Mouse (Mus musculus) heart, embryonic 12.5 days (tissue): ENCODE measurements around the gene D630003M21Rik. TPM values are rescaled to one million over a fixed set of nuclear protein-coding genes. Genes with fewer than 3 reads are reported as not detected.

Experiments
- ATAC-seq: fragments of 200-750 bp; cut with Nextera tagmentation; 2 replicates; pipeline ENCODE4 v1.8.0; 2017; ENCODE audit warnings: moderate TSS enrichment, moderate library complexity; ENCODE audit not compliant: insufficient number of reproducible peaks, low FRiP score
- H3K27ac ChIP-seq: fragments of 300-500 bp; sonication (generic); 2 replicates; pipeline ENCODE4 v1.5.1; 2016; ENCODE audit warnings: mild to moderate bottlenecking, moderate library complexity; ENCODE audit not compliant: poor library complexity, severe bottlenecking
- H3K27me3 ChIP-seq: fragments of 300-500 bp; sonication (generic); replicated peaks from 2 replicates; pipeline ENCODE4 v1.6.1; 2016; ENCODE audit warnings: mild to moderate bottlenecking, moderate library complexity
- H3K36me3 ChIP-seq: fragments of 300-500 bp; sonication (generic); 2 replicates; pipeline ENCODE4 v1.6.1; 2016; ENCODE audit warnings: mild to moderate bottlenecking, moderate library complexity
- H3K4me1 ChIP-seq: fragments of 300-500 bp; sonication (generic); replicated peaks from 2 replicates; pipeline ENCODE4 v1.6.1; 2016; ENCODE audit warnings: mild to moderate bottlenecking
- H3K4me2 ChIP-seq: fragments of 300-500 bp; sonication (generic); 2 replicates; pipeline ENCODE4 v1.6.1; 2016; ENCODE audit warnings: mild to moderate bottlenecking, moderate library complexity
- H3K4me3 ChIP-seq: fragments of 300-500 bp; sonication (generic); 2 replicates; pipeline ENCODE4 v1.5.1; 2016; ENCODE audit warnings: mild to moderate bottlenecking
- H3K9ac ChIP-seq: fragments of 300-500 bp; sonication (generic); 2 replicates; pipeline ENCODE4 v1.6.1; 2016; ENCODE audit warnings: mild to moderate bottlenecking, moderate library complexity
- H3K9me3 ChIP-seq: fragments of 300-500 bp; sonication (generic); replicated peaks from 2 replicates; pipeline ENCODE4 v1.6.1; 2016; ENCODE audit warnings: mild to moderate bottlenecking, moderate library complexity
- WGBS: fragments of 180-500 bp; shearing (Covaris S2); methylation state at CpG from one replicate; pipeline ENCODE4 v1.1.7; 2016; 5-methylcytosine and 5-hydroxymethylcytosine counted together
- polyA plus RNA-seq: library from polyadenylated mRNA; unstranded; fragments of >200 nt; fragmentation: Nextera tagmentation; extraction: Ambion mirVana; gene quantifications from 2 replicates; pipeline ENCODE4 v1.2.1, GENCODE M21; 2016

The D630003M21Rik gene
- polyA plus RNA-seq, 1 experiment from 2014 or later: 1.1 TPM

- Histone ChIP-seq H3K9ac (no peak overlapping the region), H3K9me3 (no peaks in the 10 kb centered on the region), H3K4me3 (no peak overlapping the region), H3K27ac (no peak overlapping the region), H3K4me2 (no peak overlapping the region), H3K27me3 (peaks cover 4% of the 10 kb centered on the region), H3K4me1 (peaks cover 4% of the 10 kb centered on the region), H3K36me3 (no peaks in the 10 kb centered on the region)
- whole genome bisulfite sequencing: 46% methylated on average over 9 of the region's 9 CpGs
- no peak for ATAC-seq
Measured at GRCm38 (mm10) chr2:158215283-158216117, 13.5 kb downstream of the D630003M21Rik start.

GRCm38 (mm10) chr2:158211764-158212471, 17.1 kb downstream of the D630003M21Rik start:
- Histone ChIP-seq H3K9ac (no peak overlapping the region), H3K36me3 (no peaks in the 10 kb centered on the region), H3K9me3 (no peaks in the 10 kb centered on the region), H3K4me3 (no peak overlapping the region), H3K4me2 (no peak overlapping the region), H3K4me1 (peaks cover 12% of the 10 kb centered on the region), H3K27me3 (peaks cover 15% of the 10 kb centered on the region), H3K27ac (no peak overlapping the region)
- 65% methylated on average over 4 of the region's 4 CpGs for WGBS
- no peak for ATAC-seq

GRCm38 (mm10) chr2:158210958-158211357, 18.1 kb downstream of the D630003M21Rik start:
- H3K9ac ChIP-seq: no peak overlapping the region
- 37% methylated on average over 10 of the region's 10 CpGs for WGBS
- no peak for ATAC-seq

DNA sequence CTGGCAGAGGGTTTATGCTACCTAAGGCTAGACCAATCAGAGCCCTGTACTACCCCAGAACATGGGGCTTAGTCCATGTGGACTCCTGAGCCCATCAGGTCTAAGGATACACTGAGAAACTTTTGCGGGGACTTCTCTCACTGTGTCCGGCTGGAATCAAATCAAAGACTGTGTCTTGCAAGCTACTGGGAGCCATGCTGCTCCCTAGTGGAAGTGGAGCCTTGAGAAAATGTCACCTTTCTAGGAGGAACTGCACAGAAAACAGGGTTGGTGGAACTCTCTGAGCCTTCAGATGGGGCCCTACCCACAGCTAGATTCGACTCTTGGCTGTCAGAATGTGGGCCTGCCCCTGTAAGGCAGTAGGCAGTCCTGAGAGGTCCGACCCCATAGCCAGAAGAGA, 18.5 kb downstream of the D630003M21Rik start:
- WGBS: 41% methylated on average over 4 of the region's 4 CpGs
- H3K27me3 ChIP-seq: peaks cover 15% of the 10 kb centered on the region

More at GRCm38 (mm10) chr2:158210958-158211357, 18.1 kb downstream of the D630003M21Rik start:
- Histone ChIP-seq H3K4me2 (peak overlapping the region; percentile 48), H3K4me1 (peaks cover 12% of the 10 kb centered on the region), H3K27me3 (peaks cover 15% of the 10 kb centered on the region), H3K27ac (no peak overlapping the region), H3K36me3 (no peaks in the 10 kb centered on the region), H3K9me3 (no peaks in the 10 kb centered on the region), H3K4me3 (0 out of 2 replicates have a peak overlapping the region, but pooled peaks have one; percentile 9)

GRCm38 (mm10) chr2:158209776-158210175, 19.2 kb downstream of the D630003M21Rik start:
- 49% methylated on average over 9 of the region's 9 CpGs for WGBS
- H3K4me2 ChIP-seq: no peak overlapping the region
- H3K9ac ChIP-seq: no peak overlapping the region
- no peak; the same call in 1 of the 2 replicates for ATAC-seq
- no peaks in the 10 kb centered on the region for H3K9me3 ChIP-seq
- peaks cover 15% of the 10 kb centered on the region for H3K27me3 ChIP-seq
- H3K27ac ChIP-seq: no peak overlapping the region
- H3K4me1 ChIP-seq: peaks cover 12% of the 10 kb centered on the region
- no peaks in the 10 kb centered on the region for H3K36me3 ChIP-seq
- no peak overlapping the region for H3K4me3 ChIP-seq

More for the DNA sequence above, 18.5 kb downstream of the D630003M21Rik start:
- H3K4me2 ChIP-seq: no peak overlapping the region
- no peaks in the 10 kb centered on the region for H3K36me3 ChIP-seq
- no peaks in the 10 kb centered on the region for H3K9me3 ChIP-seq
- no peak overlapping the region for H3K27ac ChIP-seq
- ATAC-seq: no peak
- no peak overlapping the region for H3K9ac ChIP-seq
- H3K4me1 ChIP-seq: peaks cover 12% of the 10 kb centered on the region
- H3K4me3 ChIP-seq: no peak overlapping the region

DNA sequence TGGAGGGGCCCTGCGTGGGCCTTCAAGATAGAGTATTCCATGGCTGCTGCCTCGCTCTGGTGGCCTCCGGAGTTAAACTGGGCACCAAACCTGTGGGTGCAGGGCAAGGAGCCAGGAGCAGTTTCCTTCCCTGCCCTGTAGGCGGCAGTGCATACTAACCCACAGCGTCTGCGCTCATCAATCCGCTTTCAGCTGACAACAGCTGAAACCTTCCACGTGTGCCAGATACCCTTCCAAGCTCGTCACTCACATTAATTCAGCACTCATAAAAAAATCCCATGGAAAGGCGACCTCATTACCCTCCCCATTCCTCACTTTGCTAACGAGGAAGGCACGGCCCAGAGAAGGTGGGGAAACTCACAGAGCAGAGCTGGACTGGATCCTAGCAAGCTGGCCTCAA, 21.2 kb downstream of the D630003M21Rik start:
- ATAC-seq: no peak
- no peak overlapping the region for H3K4me3 ChIP-seq
- no peaks in the 10 kb centered on the region for H3K36me3 ChIP-seq
- H3K4me1 ChIP-seq: peaks cover 12% of the 10 kb centered on the region
- H3K9me3 ChIP-seq: no peaks in the 10 kb centered on the region
- no peak overlapping the region for H3K9ac ChIP-seq
- WGBS: 8% methylated on average over 12 of the region's 12 CpGs
- no peak overlapping the region for H3K27ac ChIP-seq
- H3K27me3 ChIP-seq: peaks cover 18% of the 10 kb centered on the region; the same call in 1 of the 2 replicates
- H3K4me2 ChIP-seq: no peak overlapping the region

GRCm38 (mm10) chr2:158204114-158204513, 24.9 kb downstream of the D630003M21Rik start:
- H3K4me2 ChIP-seq: no peak overlapping the region
- 2% methylated on average over 7 of the region's 7 CpGs for WGBS
- no peak for ATAC-seq

DNA sequence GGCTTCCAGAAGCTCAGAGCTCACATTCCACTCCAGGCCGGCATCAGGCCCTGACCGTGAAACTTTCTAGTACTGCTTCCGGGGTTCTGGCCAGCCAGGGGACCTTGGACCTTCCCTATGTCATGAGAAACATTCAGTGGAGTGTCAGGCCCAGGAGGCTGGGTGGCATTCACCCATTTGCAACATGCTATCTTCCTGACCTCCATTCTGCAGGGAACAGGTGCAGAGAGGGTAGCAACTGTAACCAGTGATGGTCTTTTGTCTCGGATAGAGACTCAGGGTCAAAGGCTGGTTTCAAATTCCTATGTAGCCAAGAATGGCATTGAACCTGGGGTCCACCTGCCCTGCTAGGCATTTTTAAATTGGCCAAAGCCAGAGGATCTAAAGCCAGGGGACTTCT, 25.3 kb downstream of the D630003M21Rik start:
- no peak overlapping the region for H3K9ac ChIP-seq
- H3K9me3 ChIP-seq: no peaks in the 10 kb centered on the region
- H3K4me1 ChIP-seq: no peaks in the 10 kb centered on the region
- no peak overlapping the region for H3K4me2 ChIP-seq
- H3K27me3 ChIP-seq: 0 out of 2 replicates have a peak, but pooled peaks cover 14% of the 10 kb centered on the region
- H3K4me3 ChIP-seq: no peak overlapping the region
- no peaks in the 10 kb centered on the region for H3K36me3 ChIP-seq
- 87% methylated on average over 4 of the region's 4 CpGs for WGBS
- no peak for ATAC-seq
- no peak overlapping the region for H3K27ac ChIP-seq

More at GRCm38 (mm10) chr2:158204114-158204513, 24.9 kb downstream of the D630003M21Rik start:
- no peaks in the 10 kb centered on the region for H3K9me3 ChIP-seq
- H3K36me3 ChIP-seq: no peaks in the 10 kb centered on the region
- H3K4me3 ChIP-seq: no peak overlapping the region
- H3K4me1 ChIP-seq: no peaks in the 10 kb centered on the region
- 0 out of 2 replicates have a peak, but pooled peaks cover 16% of the 10 kb centered on the region for H3K27me3 ChIP-seq
- no peak overlapping the region for H3K9ac ChIP-seq
- no peak overlapping the region for H3K27ac ChIP-seq

GRCm38 (mm10) chr2:158199281-158199680, 29.7 kb downstream of the D630003M21Rik start:
- 0 out of 2 replicates have a peak, but pooled peaks cover 3% of the 10 kb centered on the region for H3K4me1 ChIP-seq
- H3K4me3 ChIP-seq: no peak overlapping the region
- no peak overlapping the region for H3K27ac ChIP-seq
- no peaks in the 10 kb centered on the region for H3K36me3 ChIP-seq
- no peak overlapping the region for H3K9ac ChIP-seq
- 0 out of 2 replicates have a peak, but pooled peaks cover 4% of the 10 kb centered on the region for H3K27me3 ChIP-seq
- H3K4me2 ChIP-seq: no peak overlapping the region
- no peaks in the 10 kb centered on the region for H3K9me3 ChIP-seq
- 52% methylated on average over 3 of the region's 3 CpGs for WGBS
- ATAC-seq: no peak

GRCm38 (mm10) chr2:158198861-158199260, 30.2 kb downstream of the D630003M21Rik start:
- ATAC-seq: no peak
- H3K4me3 ChIP-seq: no peak overlapping the region
- no peak overlapping the region for H3K9ac ChIP-seq
- no peaks in the 10 kb centered on the region for H3K36me3 ChIP-seq
- 86% methylated on average over 6 of the region's 6 CpGs for WGBS
- H3K27me3 ChIP-seq: 0 out of 2 replicates have a peak, but pooled peaks cover 8% of the 10 kb centered on the region
- no peaks in the 10 kb centered on the region for H3K9me3 ChIP-seq
- H3K27ac ChIP-seq: no peak overlapping the region
- no peak overlapping the region for H3K4me2 ChIP-seq
- H3K4me1 ChIP-seq: 0 out of 2 replicates have a peak, but pooled peaks cover 3% of the 10 kb centered on the region

DNA sequence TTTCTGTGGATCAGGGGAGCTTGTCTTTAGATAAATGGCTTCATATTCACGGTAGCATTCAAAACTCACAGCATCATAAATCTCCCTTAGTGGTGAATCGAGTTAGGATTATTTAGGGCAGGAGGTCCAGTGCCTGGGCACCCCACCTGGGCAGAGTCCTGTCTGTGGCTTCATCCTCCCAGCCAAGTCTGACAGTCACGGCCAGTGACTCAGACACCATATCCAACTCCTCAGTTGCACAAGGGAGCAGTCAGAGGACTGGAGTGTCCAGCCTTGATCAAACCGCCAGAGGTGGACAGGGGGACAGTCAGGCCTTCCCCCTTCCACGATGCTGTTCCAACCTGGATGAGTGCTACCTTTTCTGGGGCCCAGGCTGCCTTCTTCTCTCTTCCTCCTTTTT, 31.1 kb downstream of the D630003M21Rik start:
- no peaks in the 10 kb centered on the region for H3K36me3 ChIP-seq
- no peaks in the 10 kb centered on the region for H3K9me3 ChIP-seq
- H3K4me3 ChIP-seq: no peak overlapping the region
- 0 out of 2 replicates have a peak, but pooled peaks cover 9% of the 10 kb centered on the region for H3K27me3 ChIP-seq
- no peak overlapping the region for H3K9ac ChIP-seq
- 0 out of 2 replicates have a peak, but pooled peaks cover 3% of the 10 kb centered on the region for H3K4me1 ChIP-seq
- H3K4me2 ChIP-seq: no peak overlapping the region
- ATAC-seq: no peak
- H3K27ac ChIP-seq: no peak overlapping the region
- WGBS: 66% methylated on average over 5 of the region's 5 CpGs
